Mouse (Mus musculus) ZHBTc4 (cell line): ENCODE results near the gene Olfr1309.
"Not testable (repeated sequence)": the region's sequence is repeated elsewhere in the genome, so short reads cannot be mapped to it uniquely, and the experiment has no call there.

Experiments
- DNase-seq: peaks from one replicate; pipeline ENCODE4 v3.0.0-alpha.2; 2011; ENCODE audit warnings: low read depth, low spot score

Gene Olfr1309

DNA sequence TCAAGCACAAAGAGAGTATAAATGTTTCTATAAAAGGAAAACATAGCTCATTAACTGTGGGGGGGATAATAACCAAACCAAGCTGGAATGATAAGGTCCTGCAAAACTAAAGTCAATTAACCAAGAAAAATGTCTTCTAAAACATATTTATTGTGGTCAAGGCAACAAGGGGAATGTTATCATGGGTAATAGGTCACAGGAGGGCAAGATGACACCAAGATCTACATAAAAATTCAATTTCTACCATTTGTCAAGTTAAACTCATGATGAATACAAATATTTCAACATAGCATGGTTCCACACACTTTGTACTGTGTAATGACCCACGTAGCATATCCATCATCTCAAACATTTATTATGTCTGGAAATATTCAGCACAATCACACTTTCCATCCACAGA, at the start of gene Olfr1309:
Gene Olfr1309 (minus strand): TSS at position 101 of the 400 bp plus-strand sequence.
- DNase-seq, result no peak

DNA sequence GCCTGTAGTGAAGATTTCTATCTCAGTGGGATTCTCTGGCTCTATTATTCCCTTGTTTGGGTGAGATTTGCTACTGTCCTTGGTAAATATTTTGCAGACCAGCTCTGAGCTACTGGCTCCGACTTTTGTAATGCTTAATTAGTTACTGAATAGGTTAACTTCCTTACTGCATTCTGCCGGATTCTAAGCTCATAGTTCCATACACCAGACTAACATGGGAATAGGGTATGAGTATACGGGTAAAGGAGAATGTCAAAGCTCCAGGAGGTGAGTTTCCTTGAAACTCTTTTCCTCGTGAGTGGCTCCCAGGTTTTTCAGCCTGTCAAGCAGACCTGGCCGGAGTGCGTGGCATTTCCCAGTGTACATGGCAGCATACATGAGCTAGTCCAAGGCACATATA, 36.9 kb upstream of the Olfr1309 start:
- not testable (repeated sequence) for DNase-seq

GRCm38 (mm10) chr2:112024312-112024711, 34.2 kb upstream of the Olfr1309 start, which contains the start of gene Olfr1311:
Olfr1311 (minus strand) TSS chr2:112024412.
- no peak for DNase-seq

- no peak for DNase-seq
Observed at GRCm38 (mm10) chr2:112014900-112015299, 24.8 kb upstream of the Olfr1309 start.

- no peak for DNase-seq
Observed at GRCm38 (mm10) chr2:112012608-112013007, 22.5 kb upstream of the Olfr1309 start, which contains the start of gene Olfr1310. Olfr1310 (minus strand) TSS chr2:112012708.

DNA sequence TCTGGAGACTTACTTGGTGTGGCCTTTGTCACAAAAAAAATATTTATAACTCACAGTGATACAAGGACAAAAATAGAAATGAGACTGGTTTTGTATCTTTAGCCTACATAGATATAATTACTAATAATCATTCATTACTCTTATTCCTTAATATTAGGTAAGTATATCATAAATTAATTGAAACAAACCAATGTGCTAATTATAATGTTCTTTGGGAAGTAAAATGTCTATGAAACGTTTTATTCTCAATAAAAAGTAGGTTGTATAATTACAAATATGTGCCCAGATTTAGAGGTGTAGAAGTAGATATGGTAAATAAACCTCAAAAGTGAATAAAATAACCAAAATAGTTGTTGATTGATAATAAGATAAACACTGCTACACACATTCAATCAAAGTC, 25.2 kb downstream of the Olfr1309 start, which contains the start of gene Olfr1308:
Gene Olfr1308 (minus strand): TSS at position 101 of the 400 bp plus-strand sequence.
- DNase-seq, result no peak

DNA sequence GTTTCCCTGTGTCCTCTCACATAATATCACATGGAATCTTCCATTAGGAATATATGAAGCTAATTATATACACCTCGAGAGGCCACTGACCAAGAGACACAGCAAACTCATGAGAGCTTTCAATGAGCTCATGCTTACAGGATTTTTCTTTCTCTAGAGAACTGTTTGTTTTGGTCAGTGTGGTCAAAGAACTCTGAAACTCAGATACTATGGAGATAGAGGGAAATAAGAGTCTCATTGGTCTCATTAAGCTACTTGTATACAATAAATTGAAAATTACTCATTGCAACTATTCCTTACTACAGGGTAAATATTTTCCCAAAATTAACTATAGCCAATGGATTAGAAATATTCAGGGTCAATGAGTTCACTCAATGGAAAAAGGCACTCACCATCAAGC, 40.7 kb downstream of the Olfr1309 start, which contains the start of gene Olfr1307:
Gene Olfr1307 (minus strand): TSS at position 101 of the 400 bp plus-strand sequence.
- DNase-seq, result no peak
